Mouse (Mus musculus) heart, embryonic 14.5 days (tissue): Measurements from ENCODE around the gene Pradc1. TPM values are rescaled to one million over a fixed set of nuclear protein-coding genes. Genes with fewer than 3 reads are reported as not detected.

Source experiments
- polyA plus RNA-seq: library from polyadenylated mRNA; unstranded; fragments of >200 nt; fragmentation: Nextera tagmentation; extraction: Ambion mirVana; gene quantifications from 2 replicates; pipeline ENCODE4 v1.2.1, GENCODE M21; 2014

Gene Pradc1
- polyA plus RNA-seq, 1 experiment from 2014 or later: 26.0 TPM

Other genes starting within 250 kb of the Pradc1 start
- gene Sfxn5, start 118.5 kb downstream of the Pradc1 start, polyA plus RNA-seq: 2.7 and 3.1 TPM in 2 replicates
- 36.5 and 42.2 TPM in 2 replicates for gene Rab11fip5, start 77.3 kb downstream of the Pradc1 start, polyA plus RNA-seq
- not detected in 2 replicates for gene Noto, start 28.1 kb downstream of the Pradc1 start, polyA plus RNA-seq
- 30.5 and 33.5 TPM in 2 replicates for gene Smyd5, start 20.0 kb downstream of the Pradc1 start, polyA plus RNA-seq
- gene Cct7, start 456 bp downstream of the Pradc1 start, polyA plus RNA-seq: 355 and 372 TPM in 2 replicates
- gene Fbxo41, start 51.0 kb upstream of the Pradc1 start, polyA plus RNA-seq: not detected in 2 replicates
- not detected in 2 replicates for gene Egr4, start 61.6 kb upstream of the Pradc1 start, polyA plus RNA-seq
- 2.8 and 3.0 TPM in 2 replicates for gene Alms1, start 135.6 kb upstream of the Pradc1 start, polyA plus RNA-seq